Mouse (Mus musculus) heart, postnatal 0 days (tissue): ENCODE data around the gene Zfp28.
"Not testable (repeated sequence)": the region's sequence is repeated elsewhere in the genome, so short reads cannot be mapped to it uniquely, and the experiment has no call there.

Experiments used
- CTCF ChIP-seq: IDR thresholded peaks from 2 replicates; pipeline ENCODE4 v1.5.1; 2016; ENCODE audit warnings: antibody characterized with exemption, control low read depth, low read depth
- EP300 ChIP-seq: IDR thresholded peaks from 2 replicates; pipeline ENCODE4 v1.6.1; 2016; ENCODE audit warnings: antibody characterized with exemption, low read depth

DNA sequence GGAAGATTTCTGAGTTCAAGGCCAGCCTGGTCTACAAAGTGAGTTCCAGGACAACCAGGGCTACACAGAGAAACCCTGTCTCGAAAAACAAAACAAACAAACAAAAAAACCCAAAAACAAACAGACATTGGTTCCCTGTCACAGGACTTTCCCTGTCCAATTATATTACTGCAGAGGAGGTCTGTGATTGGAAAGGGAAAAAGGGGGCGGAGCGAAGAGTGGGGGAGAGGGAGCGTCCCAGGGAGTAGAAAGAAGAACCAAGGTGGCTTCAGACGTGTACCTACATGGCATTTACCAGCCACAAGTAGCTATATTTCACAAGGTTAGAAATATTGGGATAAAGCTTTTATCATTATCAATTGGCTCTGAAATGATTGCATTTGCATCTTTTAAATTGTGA lies 14.9 kb upstream of the Zfp28 start:
- TF ChIP-seq CTCF, EP300: not testable (repeated sequence)
